Mouse (Mus musculus): ENCODE measurements around the gene Gm6268. TPM values are rescaled to one million over a fixed set of nuclear protein-coding genes. Genes with fewer than 3 reads are reported as not detected.

Gm6268 gene
- polyA plus RNA-seq, 1 experiment = not detected

- Histone ChIP-seq H3K4me3 (ENCODE audit: control insufficient read depth, insufficient read depth, low read length) (no peak overlapping the region), H3K36me3 (ENCODE audit: control insufficient read depth, insufficient read depth, low read length) (no peaks in the 10 kb centered on the region), H3K27me3 (ENCODE audit: control insufficient read depth, insufficient read depth, low read length) (no peaks in the 10 kb centered on the region), H3K27ac (ENCODE audit: control insufficient read depth, insufficient read depth, low read length) (no peak overlapping the region), H3K4me1 (replicated peaks; ENCODE audit: control insufficient read depth, insufficient read depth, low read length) (no peaks in the 10 kb centered on the region)
- TF ChIP-seq CTCF (IDR thresholded peaks at IDR 0.05; ENCODE audit: borderline replicate concordance, control insufficient read depth, extremely low read depth, insufficient read depth, low read length, poor library complexity) (no peak), POLR2A (IDR thresholded peaks at IDR 0.05; ENCODE audit: control insufficient read depth, extremely low read depth, insufficient read depth, low read length, poor library complexity) (no peak)
- peak; percentile 20 for DNase-seq
- WGBS = 50% methylated on average over 6 of the region's 6 CpGs
Measured at GRCm38 (mm10) chrX:36402316-36402715, 1.2 kb downstream of the Gm6268 start.

GRCm38 (mm10) chrX:36419153-36419552 is 18.1 kb downstream of the Gm6268 start:
- no peak for DNase-seq
- H3K4me3 ChIP-seq (ENCODE audit: control insufficient read depth, insufficient read depth, low read length) = no peak overlapping the region
- TF ChIP-seq POLR2A (IDR thresholded peaks at IDR 0.05; ENCODE audit: control insufficient read depth, extremely low read depth, insufficient read depth, low read length, poor library complexity) (no peak), CTCF (IDR thresholded peaks at IDR 0.05; ENCODE audit: borderline replicate concordance, control insufficient read depth, extremely low read depth, insufficient read depth, low read length, poor library complexity) (no peak)
- H3K36me3 ChIP-seq (ENCODE audit: control insufficient read depth, insufficient read depth, low read length) = no peaks in the 10 kb centered on the region
- no peaks in the 10 kb centered on the region for H3K4me1 ChIP-seq (replicated peaks; ENCODE audit: control insufficient read depth, insufficient read depth, low read length)
- no peak overlapping the region for H3K27ac ChIP-seq (ENCODE audit: control insufficient read depth, insufficient read depth, low read length)
- WGBS = 87% methylated on average over 3 of the region's 3 CpGs
- H3K27me3 ChIP-seq (ENCODE audit: control insufficient read depth, insufficient read depth, low read length) = no peaks in the 10 kb centered on the region

GRCm38 (mm10) chrX:36434993-36435392 is 33.9 kb downstream of the Gm6268 start:
- no peak overlapping the region for H3K27ac ChIP-seq (ENCODE audit: control insufficient read depth, insufficient read depth, low read length)
- no peaks in the 10 kb centered on the region for H3K27me3 ChIP-seq (ENCODE audit: control insufficient read depth, insufficient read depth, low read length)
- DNase-seq = peak; percentile 2
- TF ChIP-seq CTCF (IDR thresholded peaks at IDR 0.05; ENCODE audit: borderline replicate concordance, control insufficient read depth, extremely low read depth, insufficient read depth, low read length, poor library complexity) = no peak
- no peak for TF ChIP-seq POLR2A (IDR thresholded peaks at IDR 0.05; ENCODE audit: control insufficient read depth, extremely low read depth, insufficient read depth, low read length, poor library complexity)
- 53% methylated on average over 6 of the region's 6 CpGs for WGBS
- no peak overlapping the region for H3K4me3 ChIP-seq (ENCODE audit: control insufficient read depth, insufficient read depth, low read length)
- H3K36me3 ChIP-seq (ENCODE audit: control insufficient read depth, insufficient read depth, low read length) = no peaks in the 10 kb centered on the region
- H3K4me1 ChIP-seq (replicated peaks; ENCODE audit: control insufficient read depth, insufficient read depth, low read length) = no peaks in the 10 kb centered on the region

GRCm38 (mm10) chrX:36437932-36438331 is 36.9 kb downstream of the Gm6268 start:
- WGBS = 59% methylated on average over 1 of the region's 1 CpGs
- Histone ChIP-seq H3K36me3 (ENCODE audit: control insufficient read depth, insufficient read depth, low read length) (no peaks in the 10 kb centered on the region), H3K4me1 (replicated peaks; ENCODE audit: control insufficient read depth, insufficient read depth, low read length) (no peaks in the 10 kb centered on the region), H3K27ac (ENCODE audit: control insufficient read depth, insufficient read depth, low read length) (no peak overlapping the region), H3K4me3 (ENCODE audit: control insufficient read depth, insufficient read depth, low read length) (no peak overlapping the region), H3K27me3 (ENCODE audit: control insufficient read depth, insufficient read depth, low read length) (no peaks in the 10 kb centered on the region)
- TF ChIP-seq CTCF (IDR thresholded peaks at IDR 0.05; ENCODE audit: borderline replicate concordance, control insufficient read depth, extremely low read depth, insufficient read depth, low read length, poor library complexity) (no peak), POLR2A (IDR thresholded peaks at IDR 0.05; ENCODE audit: control insufficient read depth, extremely low read depth, insufficient read depth, low read length, poor library complexity) (no peak)
- DNase-seq = no peak

Other genes starting within 250 kb of the Gm6268 start
- gene Zcchc12, start 205.4 kb upstream of the Gm6268 start, polyA plus RNA-seq (2012; rRNA removed) = 3.0 and 3.7 TPM in 2 replicates
- 1.7 and 2.3 TPM in 2 replicates for gene Lonrf3, start 72.9 kb upstream of the Gm6268 start, polyA plus RNA-seq (2012; rRNA removed)
- 0.03 TPM in 2 replicates for gene Gm14569, start 90.5 kb downstream of the Gm6268 start, polyA plus RNA-seq (2012; rRNA removed)
- 65.5 and 78.0 TPM in 2 replicates for gene Pgrmc1, start 196.9 kb downstream of the Gm6268 start, polyA plus RNA-seq (2012; rRNA removed)
- gene Akap17b, start 244.1 kb downstream of the Gm6268 start, polyA plus RNA-seq (2012; rRNA removed) = 0.41 and 0.42 TPM in 2 replicates